Mouse (Mus musculus) activated CD4-positive, CD25-positive, alpha-beta regulatory T cell, adult 4 months (primary cell): ENCODE measurements around the gene 1700019A02Rik. TPM values are rescaled to one million over a fixed set of nuclear protein-coding genes. Genes with fewer than 3 reads are reported as not detected.

Experiments used
- ATAC-seq: one replicate; pipeline ENCODE4 v1.8.0; 2017
- polyA plus RNA-seq, 2 experiments: library from polyadenylated mRNA; unstranded; fragments of 100-300 nt; shearing (Covaris generic); gene quantifications; one replicate each; pipeline ENCODE4 v1.2.1; 2017

The 1700019A02Rik gene
- polyA plus RNA-seq, result not detected

- no peak for ATAC-seq
Measured at GRCm38 (mm10) chr1:53187536-53187935, at the start of gene 1700019A02Rik. Gene 1700019A02Rik (minus strand): TSS chr1:53187636.

DNA sequence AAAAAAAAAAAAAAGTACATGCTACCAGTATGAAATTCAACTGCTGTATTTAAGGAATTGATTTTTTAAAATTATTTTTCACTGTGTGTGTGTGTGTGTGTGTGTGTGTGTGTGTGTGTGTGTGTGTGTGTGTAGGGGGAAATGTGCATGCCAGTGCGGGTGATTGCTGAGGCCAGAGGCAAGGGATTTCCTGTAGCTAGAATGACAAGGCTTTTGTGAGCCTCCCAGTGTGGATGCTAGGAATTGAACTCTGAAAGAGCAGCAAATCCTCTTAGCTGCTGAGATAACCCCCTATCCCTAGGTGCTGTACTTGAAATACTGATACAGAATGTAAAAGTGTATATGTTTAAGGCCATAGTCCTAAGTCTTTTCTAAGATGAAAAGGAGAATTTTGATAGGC is 38.6 kb upstream of the 1700019A02Rik start:
- ATAC-seq, result no peak

DNA sequence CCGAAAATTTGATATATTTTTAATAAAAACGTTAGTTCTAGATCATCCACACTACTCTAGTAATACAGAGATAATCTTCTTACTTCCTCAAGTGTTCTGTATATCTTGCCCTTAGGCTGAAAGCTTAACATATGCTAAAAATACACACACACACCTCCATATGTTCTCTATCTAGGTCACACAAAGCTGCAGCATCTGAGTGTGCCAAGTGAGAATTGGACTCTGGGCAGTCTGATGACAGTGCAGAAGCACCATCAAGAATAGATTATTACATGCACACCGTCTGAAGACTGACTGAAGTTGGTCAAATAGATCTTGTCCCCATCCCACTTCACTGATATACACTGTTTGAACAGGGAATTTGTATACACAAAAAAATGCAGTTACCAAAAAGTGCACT is 38.2 kb upstream of the 1700019A02Rik start:
- no peak for ATAC-seq

GRCm38 (mm10) chr1:53224775-53225174 is 37.3 kb upstream of the 1700019A02Rik start:
- no peak for ATAC-seq

GRCm38 (mm10) chr1:53210136-53210535 is 22.7 kb upstream of the 1700019A02Rik start:
- no peak for ATAC-seq

DNA sequence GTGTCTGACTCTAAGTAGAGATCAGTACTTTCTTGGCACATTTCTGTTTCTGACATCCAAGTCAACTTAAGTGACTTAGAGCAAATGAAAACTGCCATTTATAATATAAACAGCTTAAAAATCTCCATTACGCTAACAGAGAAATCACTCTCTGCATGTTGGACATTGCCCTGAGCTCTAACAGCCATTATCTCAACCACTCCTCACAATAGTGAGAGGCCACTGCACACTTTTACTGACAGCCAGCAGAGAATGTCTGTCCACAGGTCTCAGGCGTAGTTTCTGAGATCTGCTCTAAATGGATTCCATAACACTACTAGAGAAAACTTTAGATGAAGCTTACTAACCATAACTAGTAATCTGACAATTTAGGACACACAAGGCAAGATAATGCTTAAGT is 16.5 kb upstream of the 1700019A02Rik start:
- ATAC-seq, result no peak

- no peak for ATAC-seq
Measured at GRCm38 (mm10) chr1:53201630-53202199, 14.3 kb upstream of the 1700019A02Rik start.

GRCm38 (mm10) chr1:53194536-53194935 is 7.1 kb upstream of the 1700019A02Rik start:
- ATAC-seq, result no peak

GRCm38 (mm10) chr1:53191234-53191633 is 3.8 kb upstream of the 1700019A02Rik start:
- ATAC-seq, result no peak

DNA sequence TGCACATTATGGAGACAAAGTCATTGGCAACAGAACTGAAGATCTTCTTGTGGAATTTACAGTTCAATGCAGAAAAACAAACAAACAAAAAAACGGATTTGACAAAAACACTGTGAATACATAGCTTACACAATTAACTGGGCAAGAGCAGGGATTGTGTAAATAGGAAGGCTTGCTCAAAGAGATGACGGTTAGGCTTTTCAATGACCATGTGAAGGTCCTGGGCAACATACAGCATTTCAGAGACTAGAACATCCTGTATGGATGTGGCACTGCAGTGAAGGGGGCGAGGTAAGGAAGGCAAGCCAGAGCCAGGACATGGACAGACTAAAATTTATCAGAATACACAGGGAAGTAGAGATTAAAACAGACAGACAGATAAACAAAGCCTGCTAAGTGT is 2.2 kb upstream of the 1700019A02Rik start:
- no peak for ATAC-seq

GRCm38 (mm10) chr1:53186301-53186700 is 1.1 kb downstream of the 1700019A02Rik start:
- no peak for ATAC-seq

DNA sequence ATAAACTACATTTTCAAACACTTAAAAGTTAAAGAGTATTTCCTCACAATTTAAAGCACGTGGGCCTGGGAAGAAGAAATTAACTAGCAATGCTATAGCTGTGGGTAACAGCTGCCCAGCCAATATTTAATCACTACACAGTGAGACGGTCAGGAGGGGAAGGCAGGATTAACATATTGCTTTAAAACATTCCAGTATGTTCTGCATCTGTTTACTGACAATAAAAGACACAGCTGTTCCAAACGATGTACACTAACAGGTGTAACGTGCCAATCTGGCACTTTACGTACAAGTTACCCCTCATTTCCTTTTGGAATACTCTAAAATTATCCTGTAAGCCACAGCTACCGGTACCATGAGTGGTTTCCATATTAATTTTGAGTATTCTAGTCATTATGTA is 29.7 kb downstream of the 1700019A02Rik start:
- ATAC-seq, result no peak

GRCm38 (mm10) chr1:53123066-53123465 is 64.4 kb downstream of the 1700019A02Rik start:
- no peak for ATAC-seq

- no peak for ATAC-seq
Measured at GRCm38 (mm10) chr1:53110561-53110960, 76.9 kb downstream of the 1700019A02Rik start.

Other genes with a start within 250 kb of the 1700019A02Rik start
- 1 to 10 TPM; 5.2 to 8.0 TPM for gene 1700019D03Rik, start 167.5 kb downstream of the 1700019A02Rik start, polyA plus RNA-seq
- gene Mstn, start 126.0 kb downstream of the 1700019A02Rik start, polyA plus RNA-seq, result not detected
- gene Pms1, start 109.4 kb upstream of the 1700019A02Rik start, polyA plus RNA-seq, result 10 to 100 TPM; 25.1 to 32.1 TPM
- gene Ormdl1, start 109.5 kb upstream of the 1700019A02Rik start, polyA plus RNA-seq, result 10 to 100 TPM; 64.8 to 81.9 TPM
- under 1 TPM in 1 of 2 experiments, not detected in 1; 0.63 TPM for gene Gm28778, start 109.5 kb upstream of the 1700019A02Rik start, polyA plus RNA-seq
- 10 to 100 TPM; 15.7 to 19.3 TPM for gene Osgepl1, start 126.0 kb upstream of the 1700019A02Rik start, polyA plus RNA-seq
- 10 to 100 TPM in 1 of 2 experiments, not detected in 1; 20.4 TPM for gene Asdurf, start 165.0 kb upstream of the 1700019A02Rik start, polyA plus RNA-seq
- gene Gm28551, start 165.0 kb upstream of the 1700019A02Rik start, polyA plus RNA-seq, result under 1 TPM; 0.28 to 0.62 TPM
- 10 to 100 TPM; 56.8 to 68.4 TPM for gene Asnsd1, start 165.1 kb upstream of the 1700019A02Rik start, polyA plus RNA-seq